Comparison of ENCODE assay signal across 22 mouse cellular contexts in the genomic region with DNA sequence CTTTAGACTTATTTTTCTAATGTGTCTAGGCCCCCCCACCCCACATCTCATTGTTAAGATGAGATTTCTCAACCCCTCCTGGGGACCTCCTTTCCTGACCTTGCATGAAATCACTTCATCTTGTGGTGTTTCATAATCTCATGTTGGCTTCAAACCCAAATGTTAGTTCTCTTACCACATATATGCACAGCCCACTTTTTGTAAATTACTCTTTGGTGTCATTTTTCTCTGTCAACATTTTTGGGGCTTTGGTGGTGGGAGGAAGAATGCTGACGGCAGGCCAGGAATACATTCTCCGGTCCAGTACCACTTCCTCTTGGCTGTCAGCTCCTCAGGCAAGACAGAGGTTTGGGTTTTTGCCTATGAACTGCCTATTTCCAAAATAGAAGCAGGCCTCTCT.
DNase-seq lines count a peak whose midpoint lies in the region; ATAC-seq and TF ChIP-seq lines count a peak whose summit lies in the region.
"Had no signal": no experiment of that assay in that cellular context is flagged by ENCODE, and none has a peak within 500 bp of the region (broad histone marks: within the 10 kb centered on the region; RNA-seq: fewer than 3 reads in every experiment).

No protein-coding gene starts in this region.

- intact Hi-C loops in left cerebral cortex, postnatal 10 days (cut with DNase I): no loop called here
- intact Hi-C loops in heart, postnatal 14 days (cut with DNase I): no loop called here
- intact Hi-C loops in gastrocnemius, postnatal 14 days (cut with DNase I; ENCODE audit: low total_unique reads): no loop called here

- ATAC-seq in Patski: peak; percentile 87
- peak; percentile 82 for ATAC-seq in granulocyte monocyte progenitor cell, adult 5-6 weeks (replicated peaks; ENCODE audit: poor library complexity, severe bottlenecking)
- peak; percentile 64 for ATAC-seq in megakaryocyte progenitor cell, adult 5-6 weeks (replicated peaks; ENCODE audit: poor library complexity)
- ATAC-seq: forebrain, embryonic 13.5 days; liver, embryonic 12.5 days; midbrain, embryonic 13.5 days had no signal

- TF ChIP-seq POLR2A in lung, adult 2 months (IDR thresholded peaks at IDR 0.05; ENCODE audit: borderline replicate concordance, extremely low read depth, low read depth, low read length): no peak

- WGBS in lung, adult 2 months: 40% methylated on average over 2 of the region's 2 CpGs

- POLR2A ChIA-PET in Patski (lab: Charles Lee): interaction anchor here (0.6 to 1.7 kb wide), 2 partner anchors 18 to 103 kb away, joined by 3 read pairs; no protein-coding TSS in a partner anchor

- H3K4me3 ChIP-seq in lung, adult 2 months (replicated peaks; ENCODE audit: extremely low read depth, low read depth, low read length): no peak overlapping the region
- H3K4me3 ChIP-seq: forebrain, embryonic 13.5 days; heart, embryonic 13.5 days; liver, embryonic 12.5 days; midbrain, embryonic 13.5 days; neural tube, embryonic 15.5 days had no signal

- in situ Hi-C loops in Patski (cut with MboI; ENCODE audit: low pct_unique_long_range_greater_than_20kb): no loop called here

- H3K4me1 ChIP-seq in lung, adult 2 months (ENCODE audit: control insufficient read depth, insufficient read depth, low read length): no peaks in the 10 kb centered on the region
- H3K4me1 ChIP-seq: forebrain, embryonic 13.5 days; liver, embryonic 12.5 days; midbrain, embryonic 13.5 days; neural tube, embryonic 15.5 days had no signal

- DNase-seq in lung, adult 18-20 months: peak; percentile 31 to 48
- no peak for DNase-seq in lung, adult 2 months
- peak; percentile 79 for DNase-seq in Patski (ENCODE audit: low read depth, low spot score)
- DNase-seq in left cerebral cortex, postnatal 10 days (ENCODE audit: extremely low spot score in 1 of 2, low spot score in 2 of 2): no peak
- DNase-seq in heart, postnatal 14 days: no peak
- DNase-seq in gastrocnemius, postnatal 14 days: no peak
- DNase-seq: cerebellum, postnatal 14 days; gastrocnemius, postnatal 25 days; heart, postnatal 4 days; kidney, adult 8-10 months; layer of hippocampus, postnatal 36 days; left cerebral cortex, postnatal 4 days; retina, postnatal 1 day; right cerebral cortex, postnatal 4 days had no signal

- TF ChIP-seq CTCF in lung, adult 2 months (IDR thresholded peaks at IDR 0.05; ENCODE audit: insufficient read depth, low read length): no peak
- no peak for TF ChIP-seq CTCF in Patski (IDR thresholded peaks at IDR 0.05)

- CTCF ChIA-PET in Patski (lab: Charles Lee): no interaction called here

- H3K27me3 ChIP-seq in Patski: no peaks in the 10 kb centered on the region
- H3K27me3 ChIP-seq: CH12.LX; forebrain, embryonic 13.5 days; heart, embryonic 13.5 days; liver, embryonic 12.5 days; midbrain, embryonic 13.5 days; neural tube, embryonic 15.5 days had no signal

Comparison
In these comparisons a context has a peak if more than half of its experiments do, and no peak if none do; other contexts are left out.
1. DNase-seq: peak in lung, adult 18-20 months (2 of 2) and Patski (single experiment); none in lung, adult 2 months (single experiment), left cerebral cortex, postnatal 10 days (0 of 2), heart, postnatal 14 days (0 of 2) and gastrocnemius, postnatal 14 days (single experiment).
2. Peak in every context shown above with its lines, with median percentiles within 50 percentile points of each other: ATAC-seq.